Mouse (Mus musculus) CD8-positive naive resting alpha-beta T cell, adult 2 months (primary cell): ENCODE data around the gene Rxfp4.

Experiments
- DNase-seq, 2 experiments: peaks; one replicate each; pipeline ENCODE4 v3.0.0; 2022; ENCODE audit warnings: low read depth in 2 of 2, low spot score in 2 of 2

Gene Rxfp4

GRCm38 (mm10) chr3:88652846-88653515 lies at the start of gene Rxfp4:
TSS of gene Rxfp4 (minus strand) at chr3:88653142.
- no peak for DNase-seq

GRCm38 (mm10) chr3:88701222-88701621 lies 48.3 kb upstream of the Rxfp4 start:
- no peak for DNase-seq

- DNase-seq: no peak
Measured at GRCm38 (mm10) chr3:88700247-88700646, 47.3 kb upstream of the Rxfp4 start.

GRCm38 (mm10) chr3:88698834-88699233 lies 45.9 kb upstream of the Rxfp4 start:
- no peak for DNase-seq

- no peak for DNase-seq
Measured at GRCm38 (mm10) chr3:88698051-88698450, 45.1 kb upstream of the Rxfp4 start.

GRCm38 (mm10) chr3:88695545-88695944 lies 42.6 kb upstream of the Rxfp4 start:
- no peak for DNase-seq

- DNase-seq: no peak
Measured at GRCm38 (mm10) chr3:88689079-88689478, 36.1 kb upstream of the Rxfp4 start.

- no peak for DNase-seq
Measured at GRCm38 (mm10) chr3:88686734-88687611, 34.0 kb upstream of the Rxfp4 start.

- peak in 1 of 2 experiments; percentile 14 for DNase-seq
Measured at GRCm38 (mm10) chr3:88685958-88686451, 33.1 kb upstream of the Rxfp4 start.

GRCm38 (mm10) chr3:88684980-88685941 lies 32.3 kb upstream of the Rxfp4 start, which contains the start of gene Khdc4:
TSS of gene Khdc4 (plus strand) at chr3:88685803.
- DNase-seq: peak; percentile 96 to 97

GRCm38 (mm10) chr3:88684236-88684979 lies 31.5 kb upstream of the Rxfp4 start:
- no peak for DNase-seq

- no peak for DNase-seq
Measured at GRCm38 (mm10) chr3:88683814-88684213, 30.9 kb upstream of the Rxfp4 start.

- DNase-seq: peak; percentile 49 to 71
Measured at GRCm38 (mm10) chr3:88677399-88677798, 24.5 kb upstream of the Rxfp4 start.

GRCm38 (mm10) chr3:88664095-88664494 lies 11.2 kb upstream of the Rxfp4 start:
- peak in 1 of 2 experiments; percentile 20 for DNase-seq

- no peak for DNase-seq
Measured at GRCm38 (mm10) chr3:88659798-88660197, 6.9 kb upstream of the Rxfp4 start.

GRCm38 (mm10) chr3:88658441-88659127 lies 5.6 kb upstream of the Rxfp4 start:
- DNase-seq: no peak

GRCm38 (mm10) chr3:88655619-88656018 lies 2.7 kb upstream of the Rxfp4 start:
- DNase-seq: no peak

- no peak for DNase-seq
Measured at GRCm38 (mm10) chr3:88654621-88655020, 1.7 kb upstream of the Rxfp4 start.

- DNase-seq: no peak
Measured at GRCm38 (mm10) chr3:88653516-88654370, 801 bp upstream of the Rxfp4 start.
